Mouse (Mus musculus) lung, embryonic 14.5 days (tissue): ENCODE data around the gene Gm45337. TPM values are rescaled to one million over a fixed set of nuclear protein-coding genes. Genes with fewer than 3 reads are reported as not detected.
A peak's percentile ranks its signal among the peaks of the same experiment; 100 is the strongest.
"Not testable (repeated sequence)": the region's sequence is repeated elsewhere in the genome, so short reads cannot be mapped to it uniquely, and the experiment has no call there.

Experiments used
- ATAC-seq: fragments of 200-750 bp; cut with Nextera tagmentation; 2 replicates; pipeline ENCODE4 v1.8.0; 2017; ENCODE audit warnings: mild to moderate bottlenecking, moderate TSS enrichment, moderate library complexity; ENCODE audit not compliant: insufficient read depth
- DNase-seq: peaks from one replicate; pipeline ENCODE4 v3.0.0-alpha.2; 2015
- H3K27ac ChIP-seq: fragments of 300-500 bp; sonication (generic); 2 replicates; pipeline ENCODE4 v1.5.1; 2014; ENCODE audit warnings: low read depth, mild to moderate bottlenecking, moderate library complexity
- H3K27me3 ChIP-seq: fragments of 300-500 bp; sonication (generic); 2 replicates; pipeline ENCODE4 v1.6.1; 2014; ENCODE audit warnings: low read length, control low read depth; ENCODE audit not compliant: insufficient read depth
- H3K36me3 ChIP-seq: fragments of 300-500 bp; sonication (generic); 2 replicates; pipeline ENCODE4 v1.6.1; 2014; ENCODE audit warnings: control low read depth; ENCODE audit not compliant: insufficient read depth
- H3K4me1 ChIP-seq: fragments of 300-500 bp; sonication (generic); 2 replicates; pipeline ENCODE4 v1.6.1; 2014; ENCODE audit warnings: antibody characterized with exemption, control low read depth; ENCODE audit not compliant: insufficient read depth
- H3K4me2 ChIP-seq: fragments of 300-500 bp; sonication (generic); 2 replicates; pipeline ENCODE4 v1.6.1; 2014; ENCODE audit warnings: mild to moderate bottlenecking
- H3K4me3 ChIP-seq: fragments of 300-500 bp; sonication (generic); 2 replicates; pipeline ENCODE4 v1.5.1; 2014; ENCODE audit warnings: low read depth, low read length
- H3K9ac ChIP-seq: fragments of 300-500 bp; sonication (generic); 2 replicates; pipeline ENCODE4 v1.6.1; 2014
- H3K9me3 ChIP-seq: fragments of 300-500 bp; sonication (generic); 2 replicates; pipeline ENCODE4 v1.6.1; 2016; ENCODE audit warnings: low read depth, low read length, control low read depth
- CTCF ChIP-seq: IDR thresholded peaks from 2 replicates; pipeline ENCODE4 v1.5.1; 2016; ENCODE audit warnings: antibody characterized with exemption, low read depth
- WGBS: fragments of 180-500 bp; shearing (Covaris S2); extraction: QIAGEN DNeasy Blood & Tissue Kit; methylation state at CpG from one replicate; pipeline ENCODE4 v1.1.7; 2014; 5-methylcytosine and 5-hydroxymethylcytosine counted together
- polyA plus RNA-seq: library from polyadenylated mRNA; unstranded; fragments of >200 nt; fragmentation: Nextera tagmentation; extraction: Ambion mirVana; gene quantifications from 2 replicates; pipeline ENCODE4 v1.2.1, GENCODE M21; 2014

Gene Gm45337
- polyA plus RNA-seq = not detected in 2 replicates

DNA sequence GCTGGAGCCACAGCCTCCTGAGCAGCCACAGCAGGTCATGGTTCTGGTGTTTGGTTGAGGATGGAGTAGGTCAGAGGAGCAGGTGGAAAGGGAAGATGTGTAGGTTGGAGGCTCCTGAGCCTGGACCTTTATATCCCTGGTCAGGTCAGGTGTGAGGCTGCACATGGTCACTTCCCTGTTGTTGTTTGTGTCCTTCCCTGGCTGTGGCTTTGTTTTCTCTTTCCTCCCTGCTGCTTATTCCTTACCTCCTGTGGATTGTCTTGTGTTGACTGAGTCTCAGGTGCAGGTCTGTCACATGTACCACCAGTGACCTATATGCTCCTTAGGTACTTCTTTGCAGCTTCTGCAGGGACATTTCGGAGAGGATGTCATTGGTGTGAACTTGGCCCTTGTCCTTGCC lies at the start of gene Gm45337:
Gm45337 (minus strand) TSS at position 101 of the 400 bp plus-strand sequence.
- H3K4me1 ChIP-seq = no peaks in the 10 kb centered on the region
- H3K27ac ChIP-seq = no peak within 1 kb of the TSS
- WGBS = 44% methylated on average over 1 of the region's 1 CpGs
- DNase-seq = no peak
- no peaks in the 10 kb centered on the region for H3K36me3 ChIP-seq
- no peaks in the 10 kb centered on the region for H3K27me3 ChIP-seq
- no peak for ATAC-seq
- no peaks in the 10 kb centered on the region for H3K9me3 ChIP-seq
- H3K4me2 ChIP-seq = no peak within 1 kb of the TSS
- H3K9ac ChIP-seq = no peak within 1 kb of the TSS
- TF ChIP-seq CTCF = no peak
- no peak within 1 kb of the TSS for H3K4me3 ChIP-seq

DNA sequence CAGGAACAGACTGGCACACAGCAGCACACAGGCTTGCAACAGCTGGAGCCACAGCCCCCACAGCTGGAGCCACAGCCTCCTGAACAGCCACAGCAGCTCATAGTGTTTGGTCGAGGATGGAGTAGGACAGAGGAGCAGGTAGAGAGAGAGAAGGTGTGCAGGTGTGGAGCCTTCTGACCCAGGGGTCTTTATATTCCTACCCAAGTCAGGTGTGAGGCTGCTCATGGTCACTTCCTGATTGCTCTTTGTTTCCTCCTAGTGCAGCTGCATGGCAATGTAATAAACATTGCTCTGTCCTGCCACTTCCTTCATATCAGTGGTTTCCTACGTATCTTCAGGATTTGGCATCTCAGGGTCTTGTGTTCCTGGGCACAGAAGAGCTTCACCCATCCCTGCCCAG lies 45.9 kb upstream of the Gm45337 start, which contains the start of gene Gm10153:
Gm10153 (minus strand) TSS at position 101 of the 400 bp plus-strand sequence.
- Histone ChIP-seq H3K9ac (no peak within 1 kb of the TSS), H3K27me3 (no peaks in the 10 kb centered on the region), H3K27ac (no peak within 1 kb of the TSS), H3K9me3 (no peaks in the 10 kb centered on the region), H3K4me2 (no peak within 1 kb of the TSS), H3K36me3 (no peaks in the 10 kb centered on the region), H3K4me1 (no peaks in the 10 kb centered on the region), H3K4me3 (no peak within 1 kb of the TSS)
- DNase-seq (no peak), ATAC-seq (no peak)
- no peak for TF ChIP-seq CTCF
- WGBS = 39% methylated on average over 2 of the region's 2 CpGs

DNA sequence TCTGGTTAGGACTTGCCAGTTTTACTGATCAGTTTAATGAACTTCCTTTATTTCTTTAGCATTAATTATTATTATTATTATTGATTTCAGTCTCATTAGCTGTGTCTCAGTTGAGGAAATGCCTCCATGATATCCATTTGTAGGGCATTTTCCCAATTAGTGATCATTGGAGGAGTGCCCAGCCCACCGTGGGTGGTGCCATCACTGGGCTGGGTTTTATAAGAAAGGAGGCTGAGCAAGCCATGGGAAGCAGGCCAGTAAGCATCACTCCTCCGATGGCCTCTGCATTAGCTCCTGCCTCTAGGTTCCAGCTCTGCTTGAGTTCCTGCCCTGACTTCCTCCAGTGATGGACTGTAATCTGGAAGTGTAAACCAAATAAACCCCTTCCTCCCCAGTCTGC lies 43.7 kb upstream of the Gm45337 start:
- H3K9me3 ChIP-seq = no peaks in the 10 kb centered on the region
- no peaks in the 10 kb centered on the region for H3K4me1 ChIP-seq
- no peaks in the 10 kb centered on the region for H3K36me3 ChIP-seq
- H3K4me3 ChIP-seq = no peak overlapping the region
- H3K27ac ChIP-seq = no peak overlapping the region
- WGBS = 66% methylated on average over 2 of the region's 2 CpGs
- H3K9ac ChIP-seq = no peak overlapping the region
- TF ChIP-seq CTCF = no peak
- H3K27me3 ChIP-seq = no peaks in the 10 kb centered on the region
- ATAC-seq (no peak), DNase-seq (no peak)
- H3K4me2 ChIP-seq = no peak overlapping the region

DNA sequence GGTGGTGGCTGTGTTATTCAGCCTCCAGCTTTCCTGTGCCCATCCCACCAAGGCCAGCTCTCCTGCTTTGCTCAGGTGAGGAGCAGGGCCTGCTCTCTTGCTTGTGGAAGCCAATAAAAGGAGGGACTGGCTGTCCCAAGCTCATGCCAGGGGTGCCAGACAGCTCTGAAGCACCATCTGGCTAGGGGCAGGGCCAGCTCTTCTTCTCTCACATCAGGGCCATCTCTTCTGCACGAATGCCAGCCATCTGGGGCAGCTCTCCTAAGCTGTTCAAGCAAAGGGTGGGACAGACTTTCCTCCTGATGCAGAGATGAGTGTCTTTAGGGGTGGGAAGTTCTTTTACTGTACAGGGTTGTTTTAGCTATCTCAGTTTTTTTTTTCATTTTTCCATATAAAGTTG lies 36.6 kb upstream of the Gm45337 start:
- WGBS = 29% methylated on average over 1 of the region's 1 CpGs
- Histone ChIP-seq H3K27me3 (no peaks in the 10 kb centered on the region), H3K4me2 (no peak overlapping the region), H3K4me1 (no peaks in the 10 kb centered on the region), H3K36me3 (no peaks in the 10 kb centered on the region), H3K27ac (no peak overlapping the region), H3K9me3 (no peaks in the 10 kb centered on the region), H3K4me3 (no peak overlapping the region), H3K9ac (no peak overlapping the region)
- DNase-seq (no peak), ATAC-seq (no peak)
- TF ChIP-seq CTCF = no peak

DNA sequence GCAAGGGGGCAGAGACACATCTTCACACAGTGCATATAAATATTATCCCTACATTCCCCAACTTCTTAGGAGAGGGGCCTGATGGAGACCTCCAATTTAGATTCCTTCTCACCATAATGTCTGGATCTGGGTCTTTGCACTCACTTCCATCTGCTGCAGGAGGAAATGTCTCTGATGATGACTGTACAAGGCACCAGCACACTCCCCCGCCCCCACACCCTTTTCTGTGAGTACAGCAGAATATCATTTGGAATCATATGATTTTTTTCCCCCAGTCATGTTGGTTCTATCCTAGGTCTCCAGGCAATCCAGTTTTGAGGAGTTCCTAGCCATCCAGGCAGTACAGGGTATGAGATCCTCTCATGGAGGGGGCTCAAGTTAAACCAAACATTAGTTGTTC lies 34.3 kb upstream of the Gm45337 start:
- Histone ChIP-seq H3K4me3 (no peak overlapping the region), H3K36me3 (no peaks in the 10 kb centered on the region), H3K27me3 (no peaks in the 10 kb centered on the region), H3K4me1 (no peaks in the 10 kb centered on the region), H3K4me2 (no peak overlapping the region), H3K27ac (no peak overlapping the region), H3K9me3 (no peaks in the 10 kb centered on the region), H3K9ac (no peak overlapping the region)
- no peak for DNase-seq
- TF ChIP-seq CTCF = no peak
- no peak for ATAC-seq
- 72% methylated on average over 1 of the region's 1 CpGs for WGBS

DNA sequence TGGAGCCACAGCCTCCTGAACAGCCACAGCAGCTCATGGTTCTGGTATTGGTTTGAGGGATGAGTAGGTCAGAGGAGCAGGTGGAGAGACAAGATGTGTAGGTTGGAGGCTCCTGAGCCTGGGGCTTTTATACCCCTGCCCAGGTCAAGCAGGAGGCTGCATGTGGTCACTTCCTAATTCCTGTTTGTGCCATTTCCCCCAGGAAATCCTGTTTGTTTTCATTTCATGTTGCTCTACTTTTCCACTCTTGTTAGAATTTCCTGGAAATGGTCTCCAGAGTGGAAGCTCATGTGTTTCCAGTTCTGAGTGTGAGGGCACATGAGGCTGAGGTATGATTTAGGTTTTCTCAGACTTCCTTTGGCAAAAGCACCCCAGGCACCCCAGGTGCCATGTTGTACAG lies 31.5 kb upstream of the Gm45337 start, which contains the start of gene Krtap5-2:
Krtap5-2 (minus strand) TSS at position 101 of the 400 bp plus-strand sequence.
- not testable (repeated sequence) for H3K9me3 ChIP-seq, ATAC-seq, H3K36me3 ChIP-seq, H3K4me2 ChIP-seq, H3K4me1 ChIP-seq, DNase-seq, H3K27ac ChIP-seq, H3K27me3 ChIP-seq, H3K4me3 ChIP-seq, H3K9ac ChIP-seq

DNA sequence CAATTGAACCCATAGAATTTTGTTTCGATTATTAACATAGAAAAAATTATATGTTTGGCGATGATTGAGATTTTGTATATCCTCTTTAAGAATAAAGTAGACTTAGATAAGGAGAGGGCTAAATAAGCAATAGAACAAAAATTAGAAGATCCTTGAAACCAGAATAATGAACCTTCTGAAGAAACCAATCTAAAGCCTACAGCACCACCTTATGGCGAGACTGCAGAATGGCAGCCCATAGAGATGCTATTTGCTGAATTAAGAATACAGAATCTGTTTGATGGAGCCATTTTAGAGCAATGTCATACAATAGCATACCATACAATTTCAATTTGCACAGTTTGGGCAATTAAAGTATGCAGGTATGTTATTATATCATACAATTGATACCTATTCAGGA lies 25.4 kb upstream of the Gm45337 start:
- H3K4me3 ChIP-seq = no peak overlapping the region
- no peaks in the 10 kb centered on the region for H3K36me3 ChIP-seq
- DNase-seq (peak; percentile 77), ATAC-seq (no peak)
- no peaks in the 10 kb centered on the region for H3K27me3 ChIP-seq
- no peaks in the 10 kb centered on the region for H3K4me1 ChIP-seq
- H3K4me2 ChIP-seq = no peak overlapping the region
- H3K9me3 ChIP-seq = no peaks in the 10 kb centered on the region
- TF ChIP-seq CTCF = peak; percentile 70
- no peak overlapping the region for H3K27ac ChIP-seq
- no peak overlapping the region for H3K9ac ChIP-seq
- WGBS = 49% methylated on average over 3 of the region's 3 CpGs

DNA sequence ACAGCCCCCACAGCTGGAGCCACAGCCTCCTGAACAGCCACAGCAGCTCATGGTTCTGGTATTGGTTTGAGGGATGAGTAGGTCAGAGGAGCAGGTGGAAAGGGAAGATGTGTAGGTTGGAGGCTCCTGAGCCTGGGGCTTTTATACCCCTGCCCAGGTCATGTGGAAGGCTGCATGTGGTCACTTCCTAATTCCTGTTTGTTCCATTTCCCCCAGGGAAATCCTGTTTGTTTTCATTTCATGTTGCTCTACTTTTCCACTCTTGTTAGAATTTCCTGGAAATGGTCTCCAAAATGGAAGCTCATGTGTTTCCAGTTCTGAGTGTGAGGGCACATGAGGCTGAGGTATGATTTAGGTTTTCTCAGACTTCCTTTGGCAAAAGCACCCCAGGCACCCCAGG lies 21.2 kb upstream of the Gm45337 start, which contains the start of gene Gm4553:
Gm4553 (minus strand) TSS at position 101 of the 400 bp plus-strand sequence.
- DNase-seq, H3K9me3 ChIP-seq, H3K9ac ChIP-seq, H3K4me1 ChIP-seq, ATAC-seq, H3K27ac ChIP-seq, H3K36me3 ChIP-seq, H3K4me2 ChIP-seq, H3K27me3 ChIP-seq, H3K4me3 ChIP-seq: not testable (repeated sequence)
